Mouse (Mus musculus): ENCODE measurements around the gene Gm16223.

Gm16223 gene

GRCm38 (mm10) chr5:42212353-42212752, 144.6 kb downstream of the Gm16223 start:
- DNase-seq (ENCODE audit: low spot score in 2 of 2) = no peak

- DNase-seq (ENCODE audit: low spot score in 2 of 2) = no peak
Measured at GRCm38 (mm10) chr5:42224840-42225239, 157.1 kb downstream of the Gm16223 start.

GRCm38 (mm10) chr5:42228631-42229030, 160.9 kb downstream of the Gm16223 start:
- DNase-seq (ENCODE audit: low spot score in 2 of 2) = no peak

GRCm38 (mm10) chr5:42239291-42239690, 171.5 kb downstream of the Gm16223 start:
- DNase-seq (ENCODE audit: low spot score in 2 of 2) = no peak

- no peak for DNase-seq (ENCODE audit: low spot score in 2 of 2)
Measured at GRCm38 (mm10) chr5:42239806-42240205, 172.0 kb downstream of the Gm16223 start.

- DNase-seq (ENCODE audit: low spot score in 2 of 2) = no peak
Measured at GRCm38 (mm10) chr5:42250376-42250775, 182.6 kb downstream of the Gm16223 start.

Data from urinary bladder, postnatal 4 days (tissue).